Mouse (Mus musculus): Measurements from ENCODE around the gene Cep89. TPM values are rescaled to one million over a fixed set of nuclear protein-coding genes. Genes with fewer than 3 reads are reported as not detected.
A peak's percentile ranks its signal among the peaks of the same experiment; 100 is the strongest.

The Cep89 gene
- 16.9 and 18.4 TPM in 2 replicates for total RNA-seq (2021)
- long read RNA-seq, experiment 1, transcript Cep89-201 (19 exons, 2,610 nt): major isoform, 14 of 40 reads
- long read RNA-seq, experiment 1, partial matches to known transcripts: 2 of 40 reads
- long read RNA-seq, experiment 1, other reads (novel, unspliced or antisense): 24 of 40 reads
- long read RNA-seq, experiment 2, partial matches to known transcripts: 3 of 28 reads
- long read RNA-seq, experiment 2, other reads (novel, unspliced or antisense): 21 of 28 reads

GRCm38 (mm10) chr7:35396542-35397168, at the start of gene Cep89, which contains the start of gene Faap24:
Gene Cep89 (plus strand): TSS chr7:35397035.
Gene Faap24 (minus strand): TSS chr7:35396836.
- peak; percentile 93 for DNase-seq

DNA sequence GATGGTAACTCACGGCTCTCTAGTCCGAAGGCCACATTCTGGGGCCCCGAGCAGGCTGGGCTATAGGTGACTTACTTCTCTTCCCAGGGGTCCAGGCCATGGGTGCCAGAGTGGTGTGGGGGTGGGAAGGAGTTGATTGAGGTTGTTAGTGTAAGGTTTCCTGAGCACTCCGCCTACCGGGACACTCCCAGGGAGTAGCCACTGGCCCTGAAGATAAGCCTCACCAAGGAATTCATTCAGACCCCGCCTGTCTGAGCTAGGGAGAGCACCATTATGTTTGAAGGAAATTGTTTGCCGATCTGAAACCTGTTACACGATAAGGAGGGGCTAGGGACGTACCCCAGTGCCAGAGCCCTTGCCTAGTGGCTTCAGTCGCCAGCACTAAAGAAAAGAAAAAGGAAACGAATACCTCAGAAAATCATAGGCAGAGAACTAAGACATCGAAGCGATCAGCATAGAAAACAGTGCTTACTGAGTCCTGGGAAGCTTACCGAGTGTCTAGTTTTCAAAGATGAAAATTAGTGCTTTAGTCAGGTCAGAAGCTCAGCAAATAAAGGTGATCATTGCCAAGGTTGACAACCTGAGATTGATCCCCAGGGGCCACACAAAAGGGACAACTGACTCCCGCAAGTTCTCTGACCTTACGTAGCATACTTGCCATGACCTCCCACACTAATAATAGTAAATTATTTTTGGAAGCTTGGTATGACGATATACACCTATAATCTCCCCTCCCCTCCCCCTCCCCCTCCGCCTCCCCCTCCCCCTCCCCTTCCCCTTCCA, 48.7 kb upstream of the Cep89 start:
- no peak for DNase-seq

- peak; percentile 57 for DNase-seq
These were observed 47.8 kb upstream of the Cep89 start for GRCm38 (mm10) chr7:35349022-35349421.

GRCm38 (mm10) chr7:35349886-35350684, 46.8 kb upstream of the Cep89 start:
- no peak for DNase-seq

DNA sequence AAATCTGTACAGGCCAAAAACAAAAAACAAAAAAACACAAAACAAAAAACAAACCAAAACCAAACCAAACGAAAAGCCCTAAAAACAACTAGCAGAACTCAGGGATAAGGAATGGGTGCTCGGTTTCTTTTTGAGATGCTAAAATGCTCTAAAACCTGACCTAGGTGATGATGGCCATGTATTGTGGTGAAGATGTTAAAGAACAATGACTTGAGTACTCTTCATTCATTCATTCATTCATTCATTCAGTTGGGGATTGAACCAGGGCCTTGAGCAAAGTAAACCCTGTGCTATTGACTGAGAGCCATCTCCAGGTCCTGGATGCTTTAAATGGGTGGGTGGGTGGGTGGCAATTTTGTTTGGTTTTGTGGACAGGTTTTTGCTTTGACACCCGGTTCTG, 45.7 kb upstream of the Cep89 start:
- no peak for DNase-seq

- no peak for DNase-seq
These were observed 43.5 kb upstream of the Cep89 start for GRCm38 (mm10) chr7:35353306-35353705.

GRCm38 (mm10) chr7:35355303-35355872, 41.4 kb upstream of the Cep89 start:
- no peak for DNase-seq

DNA sequence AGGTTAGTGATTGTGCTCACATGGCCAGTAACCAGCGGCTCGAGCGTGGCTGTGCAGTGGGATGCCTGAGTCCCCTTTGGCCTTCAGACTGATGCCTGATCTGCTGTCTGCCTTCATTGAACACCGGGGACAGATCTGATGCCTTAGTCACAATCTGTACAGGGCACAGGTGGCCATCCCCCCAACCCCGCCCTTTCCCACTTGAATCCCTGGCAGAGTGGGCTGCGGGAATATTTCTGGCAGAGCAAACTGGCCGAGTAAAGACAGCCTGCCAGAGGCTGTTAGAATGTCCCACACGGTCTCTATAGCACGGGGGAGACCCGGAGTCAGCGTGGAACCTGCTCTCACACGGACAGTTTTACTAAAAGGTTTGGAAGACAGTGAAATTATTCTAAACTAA, 39.2 kb upstream of the Cep89 start:
- DNase-seq: no peak

GRCm38 (mm10) chr7:35362253-35362652, 34.6 kb upstream of the Cep89 start:
- no peak for DNase-seq

DNA sequence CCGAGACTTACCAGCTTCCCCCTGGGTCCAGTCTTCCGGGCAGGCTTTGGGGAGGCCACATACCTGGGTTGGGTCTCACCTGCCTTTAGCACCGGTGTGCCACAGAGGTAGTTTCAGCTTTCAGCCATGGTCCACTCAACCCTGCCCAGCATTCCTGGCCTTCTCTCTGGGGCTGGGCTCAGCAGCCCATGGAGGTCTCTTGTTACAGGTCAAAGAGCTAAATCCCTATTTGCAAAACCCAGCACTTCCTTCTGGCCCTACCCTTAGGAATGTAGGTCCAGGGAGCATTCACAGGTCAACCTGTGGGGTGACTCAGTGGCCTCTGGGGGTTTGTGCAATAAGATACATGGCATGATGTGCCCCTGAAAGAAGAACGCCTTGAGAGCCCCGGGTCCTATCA, 34.0 kb upstream of the Cep89 start:
- DNase-seq: no peak

- DNase-seq: no peak
These were observed 31.5 kb upstream of the Cep89 start for GRCm38 (mm10) chr7:35365161-35365910.

- DNase-seq: no peak
These were observed 25.7 kb upstream of the Cep89 start for GRCm38 (mm10) chr7:35371096-35371495.

GRCm38 (mm10) chr7:35372483-35373017, 24.3 kb upstream of the Cep89 start:
- DNase-seq: no peak

DNA sequence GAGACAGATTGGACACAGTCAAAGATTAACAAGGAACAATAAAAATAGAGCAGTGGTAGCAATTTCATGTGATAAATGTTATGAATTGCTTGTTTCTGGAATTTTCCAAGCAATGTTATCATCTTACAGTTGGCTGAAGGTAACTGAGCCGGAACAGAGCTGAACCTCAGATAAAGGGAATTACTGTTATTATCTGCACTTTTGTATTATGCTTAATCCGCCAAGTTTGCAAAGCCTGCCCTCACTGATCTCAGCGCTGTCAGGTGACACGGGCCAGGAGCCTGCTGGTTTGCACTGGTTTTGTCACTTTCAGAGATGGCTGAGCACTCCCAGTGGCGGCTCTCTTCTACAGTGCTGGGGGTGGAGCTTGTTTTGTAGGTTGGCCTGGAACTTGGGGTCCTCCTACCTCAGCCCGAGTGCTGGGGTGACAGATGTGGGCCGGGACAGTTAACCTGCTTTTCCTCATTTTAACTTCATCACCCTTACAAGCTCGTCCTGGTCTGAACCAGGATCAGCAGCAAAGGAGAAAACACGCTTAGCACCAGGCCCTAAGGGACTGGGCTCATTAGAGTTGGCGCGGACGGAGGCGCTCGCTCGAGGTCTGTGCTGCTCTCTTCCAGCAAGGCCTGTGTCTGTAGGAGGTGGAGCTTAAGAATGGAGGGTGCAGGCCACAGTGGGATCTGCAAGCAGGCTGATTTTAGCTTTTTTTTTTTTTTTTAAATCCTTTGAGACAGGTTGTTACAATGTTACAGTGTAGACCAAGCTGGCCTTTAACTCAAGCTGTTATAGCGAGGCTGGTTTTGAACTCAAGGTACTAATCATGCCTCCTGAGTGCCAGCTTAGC, 23.5 kb upstream of the Cep89 start:
- no peak for DNase-seq

DNA sequence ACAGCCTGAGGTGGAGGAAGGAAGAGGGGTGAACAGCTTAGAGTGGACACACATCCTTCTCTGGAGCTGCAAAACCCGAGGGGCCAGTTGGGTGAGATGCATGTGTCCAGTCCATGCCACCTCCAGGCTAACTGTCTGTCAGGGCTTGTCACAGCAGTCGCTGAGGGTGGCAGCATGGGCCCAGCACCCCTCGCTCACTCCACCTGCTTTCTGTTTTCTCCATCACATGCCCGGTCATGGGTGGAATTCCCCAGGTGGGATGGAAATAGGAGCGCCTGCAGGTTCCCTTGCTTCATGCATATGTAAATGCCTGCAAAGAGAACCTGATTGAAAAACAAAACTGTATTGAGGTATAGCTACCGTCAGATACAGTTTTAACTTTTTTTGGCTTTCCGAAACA, 22.6 kb upstream of the Cep89 start:
- no peak for DNase-seq

GRCm38 (mm10) chr7:35376623-35377022, 20.2 kb upstream of the Cep89 start:
- DNase-seq: no peak

GRCm38 (mm10) chr7:35379492-35380119, 17.2 kb upstream of the Cep89 start:
- peak; percentile 46 for DNase-seq

GRCm38 (mm10) chr7:35380351-35380750, 16.5 kb upstream of the Cep89 start:
- peak; percentile 29 for DNase-seq

DNA sequence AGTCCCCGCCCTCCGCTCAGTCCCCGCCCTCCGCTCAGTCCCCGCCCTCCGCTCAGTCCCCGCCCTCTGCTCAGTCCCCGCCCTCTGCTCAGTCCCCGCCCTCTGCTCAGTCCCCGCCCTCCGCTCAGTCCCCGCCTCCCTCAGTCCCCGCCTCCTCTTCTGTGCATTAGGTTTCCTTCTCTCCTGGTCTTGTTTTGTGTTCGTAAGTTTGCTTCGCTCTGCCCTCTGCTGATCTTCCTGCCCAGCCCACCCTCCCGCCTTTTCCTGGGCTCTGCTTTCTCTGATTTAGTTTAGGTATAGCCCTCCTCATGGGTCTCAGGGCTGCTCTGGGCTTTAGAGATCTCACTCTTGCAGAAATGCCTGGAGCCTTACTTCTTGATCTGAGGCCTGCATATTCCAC, 15.0 kb upstream of the Cep89 start:
- no peak for DNase-seq

Data from adrenal gland, postnatal 14 days (tissue).